In the genomic region with DNA sequence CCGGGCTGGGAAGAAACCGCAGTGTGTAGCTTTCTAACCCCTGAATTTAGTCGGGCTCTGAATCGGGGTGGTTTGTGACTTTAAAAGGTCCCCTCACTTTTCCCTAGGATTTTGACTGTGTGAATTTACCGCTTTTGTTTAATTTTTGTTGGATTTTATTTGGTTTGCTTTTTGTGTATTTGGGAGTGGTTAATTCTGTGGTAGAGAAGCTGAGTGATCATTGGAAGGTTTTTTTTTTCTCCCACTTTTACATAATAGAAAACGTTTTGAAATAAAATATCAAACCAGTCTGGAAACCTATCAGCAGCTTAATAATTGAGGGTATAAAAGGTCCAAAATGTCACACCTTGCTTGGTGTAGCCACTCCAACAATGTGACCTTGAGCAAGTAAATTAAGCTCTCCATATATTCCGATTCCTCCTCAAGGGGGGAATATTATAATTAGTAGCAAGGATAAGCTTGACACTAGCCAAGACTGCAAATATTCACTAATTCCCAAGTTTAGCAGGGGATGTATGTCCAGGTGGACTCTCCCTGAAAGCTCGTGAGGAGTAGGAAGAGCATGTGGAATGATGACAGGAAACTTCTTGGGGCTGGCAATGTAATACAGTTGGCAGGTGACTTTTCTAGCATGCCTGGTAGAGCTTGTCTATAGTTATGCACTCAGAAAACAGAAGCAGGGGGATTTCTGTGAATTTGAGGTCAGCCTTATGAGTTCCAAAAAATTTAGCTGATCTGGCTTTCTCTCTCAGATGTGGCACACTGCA, we compare ENCODE assay signal across 8 mouse cellular contexts. TPM values are rescaled to one million over a fixed set of nuclear protein-coding genes. Genes with fewer than 3 reads are reported as not detected.
DNase-seq lines count a peak whose midpoint lies in the region; ATAC-seq lines count a peak whose summit lies in the region.

No protein-coding gene starts in this region.

- H3K36me3 ChIP-seq in neural tube, embryonic 11.5 days (ENCODE audit: control insufficient read depth, insufficient read depth, low read length), result peaks cover 4% of the 10 kb centered on the region
- H3K36me3 ChIP-seq in forebrain, embryonic 10.5 days (replicated peaks), result peaks cover 29% of the 10 kb centered on the region
- peaks cover 9% of the 10 kb centered on the region for H3K36me3 ChIP-seq in limb, embryonic 11.5 days (ENCODE audit: control insufficient read depth, insufficient read depth, low read length)
- H3K36me3 ChIP-seq in stomach, embryonic 14.5 days (ENCODE audit: control insufficient read depth, insufficient read depth, low read length), result peaks cover 26% of the 10 kb centered on the region

- peak overlapping the region; percentile 88 for H3K4me3 ChIP-seq in neural tube, embryonic 11.5 days (ENCODE audit: low read depth, low read length)
- peak overlapping the region; percentile 95 for H3K4me3 ChIP-seq in forebrain, embryonic 10.5 days
- H3K4me3 ChIP-seq in limb, embryonic 11.5 days (ENCODE audit: low read depth, low read length), result peak overlapping the region; percentile 99
- H3K4me3 ChIP-seq in stomach, embryonic 14.5 days (ENCODE audit: low read depth, low read length), result peak overlapping the region; percentile 76

- H3K4me1 ChIP-seq in neural tube, embryonic 11.5 days (ENCODE audit: control insufficient read depth, insufficient read depth, low read length), result peaks cover 11% of the 10 kb centered on the region; the same call in 1 of the 2 replicates
- H3K4me1 ChIP-seq in forebrain, embryonic 10.5 days, result peaks cover 31% of the 10 kb centered on the region
- peaks cover 4% of the 10 kb centered on the region; the same call in 1 of the 2 replicates for H3K4me1 ChIP-seq in limb, embryonic 11.5 days (ENCODE audit: control insufficient read depth, insufficient read depth, low read length)
- H3K4me1 ChIP-seq in stomach, embryonic 14.5 days (ENCODE audit: control insufficient read depth, insufficient read depth, low read length), result peaks cover 12% of the 10 kb centered on the region; the same call in 1 of the 2 replicates

- H3K9me3 ChIP-seq in neural tube, embryonic 11.5 days (ENCODE audit: control insufficient read depth, low read length), result no peaks in the 10 kb centered on the region
- no peaks in the 10 kb centered on the region for H3K9me3 ChIP-seq in forebrain, embryonic 10.5 days
- no peaks in the 10 kb centered on the region for H3K9me3 ChIP-seq in limb, embryonic 11.5 days (ENCODE audit: control insufficient read depth, low read length)
- H3K9me3 ChIP-seq in stomach, embryonic 14.5 days (ENCODE audit: control insufficient read depth, low read depth, low read length), result no peaks in the 10 kb centered on the region

- peak overlapping the region; percentile 100 for H3K9ac ChIP-seq in neural tube, embryonic 11.5 days (ENCODE audit: low read length)
- H3K9ac ChIP-seq in limb, embryonic 11.5 days (ENCODE audit: low read length), result peak overlapping the region; percentile 59
- H3K9ac ChIP-seq in stomach, embryonic 14.5 days (replicated peaks; ENCODE audit: low read depth, low read length), result peak overlapping the region; percentile 98

- ATAC-seq in neural tube, embryonic 11.5 days (ENCODE audit: insufficient read depth, low FRiP score, low TSS enrichment), result no peak
- no peak for ATAC-seq in limb, embryonic 11.5 days (ENCODE audit: insufficient number of reproducible peaks, low FRiP score, low TSS enrichment, low read depth)
- peak; percentile 8; the same call in 1 of the 2 replicates for ATAC-seq in stomach, embryonic 14.5 days (ENCODE audit: insufficient number of reproducible peaks, insufficient read depth, low FRiP score, low read depth)

- H3K4me2 ChIP-seq in neural tube, embryonic 11.5 days (ENCODE audit: low read depth), result peak overlapping the region; percentile 70
- H3K4me2 ChIP-seq in limb, embryonic 11.5 days (ENCODE audit: low read depth, severe bottlenecking), result peak overlapping the region; percentile 51
- peak overlapping the region; percentile 47 for H3K4me2 ChIP-seq in stomach, embryonic 14.5 days (replicated peaks; ENCODE audit: low read depth, low read length)

- WGBS in neural tube, embryonic 11.5 days, result 21% methylated on average over 8 of the region's 8 CpGs
- 21% methylated on average over 8 of the region's 8 CpGs for WGBS in forebrain, embryonic 10.5 days
- 23% methylated on average over 8 of the region's 8 CpGs for WGBS in limb, embryonic 11.5 days
- WGBS in stomach, embryonic 14.5 days, result 13% methylated on average over 8 of the region's 8 CpGs

- H3K27me3 ChIP-seq in neural tube, embryonic 11.5 days (ENCODE audit: control insufficient read depth, insufficient read depth, low read length), result no peaks in the 10 kb centered on the region
- no peaks in the 10 kb centered on the region for H3K27me3 ChIP-seq in forebrain, embryonic 10.5 days (ENCODE audit: poor library complexity, severe bottlenecking)
- H3K27me3 ChIP-seq in limb, embryonic 11.5 days (ENCODE audit: control insufficient read depth, insufficient read depth, low read length), result no peaks in the 10 kb centered on the region
- no peaks in the 10 kb centered on the region for H3K27me3 ChIP-seq in stomach, embryonic 14.5 days (ENCODE audit: control insufficient read depth, insufficient read depth, low read length)

- DNase-seq in neural tube, embryonic 11.5 days (ENCODE audit: low spot score), result no peak
- no peak for DNase-seq in neural tube, embryonic 10.5 days (ENCODE audit: extremely low spot score, low spot score)
- DNase-seq in forebrain, embryonic 10.5 days (ENCODE audit: extremely low spot score, low spot score), result no peak
- no peak for DNase-seq in limb, embryonic 11.5 days (ENCODE audit: low spot score)
- DNase-seq in urinary bladder, adult 2 months (ENCODE audit: low spot score), result no peak
- no peak for DNase-seq in cerebellum, adult 11-12 months
- DNase-seq in embryo, embryonic 11 days, result no peak

- peak overlapping the region; percentile 85 for H3K27ac ChIP-seq in neural tube, embryonic 11.5 days (ENCODE audit: low read depth, low read length)
- peak overlapping the region; percentile 100 for H3K27ac ChIP-seq in forebrain, embryonic 10.5 days
- H3K27ac ChIP-seq in limb, embryonic 11.5 days (replicated peaks; ENCODE audit: low read depth, low read length), result no peak overlapping the region
- peak overlapping the region; percentile 88 for H3K27ac ChIP-seq in stomach, embryonic 14.5 days (ENCODE audit: low read length)

RNA-seq across cellular contexts. Expression of gene Rbm39, which starts 1.0 kb away (rescaled TPM):
- polyA plus RNA-seq in neural tube, embryonic 11.5 days (2014; fragmentation: Nextera tagmentation; extraction: Ambion mirVana), result 587 and 596 TPM in 2 replicates
- 542 and 576 TPM in 2 replicates for polyA plus RNA-seq in forebrain, embryonic 10.5 days (2016; fragmentation: Nextera tagmentation; extraction: Ambion mirVana)
- 723 and 726 TPM in 2 replicates for polyA plus RNA-seq in limb, embryonic 11.5 days (2014; fragmentation: Nextera tagmentation; extraction: Ambion mirVana)
- polyA plus RNA-seq in stomach, embryonic 14.5 days (2014; fragmentation: Nextera tagmentation; extraction: Ambion mirVana), result 754 and 766 TPM in 2 replicates
- polyA plus RNA-seq in urinary bladder, adult 2 months (2012; rRNA removed), result 131 and 161 TPM in 2 replicates

RNA-seq across cellular contexts. Expression of gene Phf20, which starts 15.3 kb away (rescaled TPM):
- polyA plus RNA-seq in neural tube, embryonic 11.5 days (2014; fragmentation: Nextera tagmentation; extraction: Ambion mirVana), result 82.9 and 83.9 TPM in 2 replicates
- polyA plus RNA-seq in forebrain, embryonic 10.5 days (2016; fragmentation: Nextera tagmentation; extraction: Ambion mirVana), result 71.6 and 77.4 TPM in 2 replicates
- polyA plus RNA-seq in limb, embryonic 11.5 days (2014; fragmentation: Nextera tagmentation; extraction: Ambion mirVana), result 81.0 and 89.2 TPM in 2 replicates
- 80.6 and 93.0 TPM in 2 replicates for polyA plus RNA-seq in stomach, embryonic 14.5 days (2014; fragmentation: Nextera tagmentation; extraction: Ambion mirVana)
- polyA plus RNA-seq in urinary bladder, adult 2 months (2012; rRNA removed), result 13.2 and 15.4 TPM in 2 replicates

RNA-seq across cellular contexts. Expression of gene Nfs1, which starts 37.0 kb away (rescaled TPM):
- polyA plus RNA-seq in neural tube, embryonic 11.5 days (2014; fragmentation: Nextera tagmentation; extraction: Ambion mirVana), result 34.4 and 38.0 TPM in 2 replicates
- 41.7 and 45.2 TPM in 2 replicates for polyA plus RNA-seq in forebrain, embryonic 10.5 days (2016; fragmentation: Nextera tagmentation; extraction: Ambion mirVana)
- 33.0 and 34.9 TPM in 2 replicates for polyA plus RNA-seq in limb, embryonic 11.5 days (2014; fragmentation: Nextera tagmentation; extraction: Ambion mirVana)
- 41.5 and 44.6 TPM in 2 replicates for polyA plus RNA-seq in stomach, embryonic 14.5 days (2014; fragmentation: Nextera tagmentation; extraction: Ambion mirVana)
- 38.6 and 49.2 TPM in 2 replicates for polyA plus RNA-seq in urinary bladder, adult 2 months (2012; rRNA removed)

RNA-seq across cellular contexts. Expression of gene Romo1, which starts 37.2 kb away (rescaled TPM):
- 366 and 379 TPM in 2 replicates for polyA plus RNA-seq in neural tube, embryonic 11.5 days (2014; fragmentation: Nextera tagmentation; extraction: Ambion mirVana)
- polyA plus RNA-seq in forebrain, embryonic 10.5 days (2016; fragmentation: Nextera tagmentation; extraction: Ambion mirVana), result 379 and 398 TPM in 2 replicates
- 408 and 417 TPM in 2 replicates for polyA plus RNA-seq in limb, embryonic 11.5 days (2014; fragmentation: Nextera tagmentation; extraction: Ambion mirVana)
- 380 and 418 TPM in 2 replicates for polyA plus RNA-seq in stomach, embryonic 14.5 days (2014; fragmentation: Nextera tagmentation; extraction: Ambion mirVana)
- 210 and 265 TPM in 2 replicates for polyA plus RNA-seq in urinary bladder, adult 2 months (2012; rRNA removed)

RNA-seq across cellular contexts. Expression of gene Gm28036, which starts 54.1 kb away (rescaled TPM):
- polyA plus RNA-seq in neural tube, embryonic 11.5 days (2014; fragmentation: Nextera tagmentation; extraction: Ambion mirVana), result 23.2 and 28.5 TPM in 2 replicates
- 20.7 TPM in 2 replicates for polyA plus RNA-seq in forebrain, embryonic 10.5 days (2016; fragmentation: Nextera tagmentation; extraction: Ambion mirVana)
- 20.5 and 21.9 TPM in 2 replicates for polyA plus RNA-seq in limb, embryonic 11.5 days (2014; fragmentation: Nextera tagmentation; extraction: Ambion mirVana)
- 11.0 and 17.6 TPM in 2 replicates for polyA plus RNA-seq in stomach, embryonic 14.5 days (2014; fragmentation: Nextera tagmentation; extraction: Ambion mirVana)
- polyA plus RNA-seq in urinary bladder, adult 2 months (2012; rRNA removed), result 4.2 and 5.1 TPM in 2 replicates
